Mouse (Mus musculus): ENCODE measurements around the gene Olfr575. TPM values are rescaled to one million over a fixed set of nuclear protein-coding genes. Genes with fewer than 3 reads are reported as not detected.

Olfr575 gene
- polyA plus RNA-seq (2014; fragmentation: Nextera tagmentation; extraction: Ambion mirVana), result not detected in 2 replicates

GRCm38 (mm10) chr7:102958593-102958992, at the start of gene Olfr575:
Gene Olfr575 (minus strand): TSS chr7:102958775.
- H3K9ac ChIP-seq (ENCODE audit: low read length), result no peak within 1 kb of the TSS
- WGBS, result 76% methylated on average over 1 of the region's 1 CpGs
- no peaks in the 10 kb centered on the region for H3K36me3 ChIP-seq (ENCODE audit: control insufficient read depth, insufficient read depth, low read length)
- H3K27ac ChIP-seq (ENCODE audit: low read depth, low read length), result no peak within 1 kb of the TSS
- H3K4me1 ChIP-seq (ENCODE audit: control insufficient read depth, insufficient read depth, low read length), result no peaks in the 10 kb centered on the region
- ATAC-seq (ENCODE audit: insufficient read depth, low FRiP score, low TSS enrichment) (no peak), DNase-seq (ENCODE audit: low spot score) (no peak)
- H3K4me2 ChIP-seq (ENCODE audit: low read depth), result no peak within 1 kb of the TSS
- no peaks in the 10 kb centered on the region for H3K9me3 ChIP-seq (ENCODE audit: control insufficient read depth, low read length)
- H3K4me3 ChIP-seq (ENCODE audit: low read depth, low read length), result no peak within 1 kb of the TSS
- no peaks in the 10 kb centered on the region for H3K27me3 ChIP-seq (ENCODE audit: control insufficient read depth, insufficient read depth, low read length)

- H3K9ac ChIP-seq (ENCODE audit: low read length), result no peak within 1 kb of the TSS
- no peaks in the 10 kb centered on the region for H3K4me1 ChIP-seq (ENCODE audit: control insufficient read depth, insufficient read depth, low read length)
- H3K36me3 ChIP-seq (ENCODE audit: control insufficient read depth, insufficient read depth, low read length), result no peaks in the 10 kb centered on the region
- no peak for ATAC-seq (ENCODE audit: insufficient read depth, low FRiP score, low TSS enrichment)
- no peaks in the 10 kb centered on the region for H3K27me3 ChIP-seq (ENCODE audit: control insufficient read depth, insufficient read depth, low read length)
- 76% methylated on average over 3 of the region's 3 CpGs for WGBS
- no peak within 1 kb of the TSS for H3K4me3 ChIP-seq (ENCODE audit: low read depth, low read length)
- no peak within 1 kb of the TSS for H3K27ac ChIP-seq (ENCODE audit: low read depth, low read length)
- H3K9me3 ChIP-seq (ENCODE audit: control insufficient read depth, low read length), result no peaks in the 10 kb centered on the region
- no peak for DNase-seq (ENCODE audit: low spot score)
- no peak within 1 kb of the TSS for H3K4me2 ChIP-seq (ENCODE audit: low read depth)
Measured at GRCm38 (mm10) chr7:102989224-102989623, 30.6 kb upstream of the Olfr575 start, which contains the start of gene Olfr578. Gene Olfr578 (minus strand): TSS chr7:102989324.

GRCm38 (mm10) chr7:102975843-102976242, 17.3 kb upstream of the Olfr575 start, which contains the start of gene Olfr577:
Gene Olfr577 (minus strand): TSS chr7:102975943.
- no peaks in the 10 kb centered on the region for H3K27me3 ChIP-seq (ENCODE audit: control insufficient read depth, insufficient read depth, low read length)
- no peaks in the 10 kb centered on the region for H3K4me1 ChIP-seq (ENCODE audit: control insufficient read depth, insufficient read depth, low read length)
- no peak within 1 kb of the TSS for H3K9ac ChIP-seq (ENCODE audit: low read length)
- 87% methylated on average over 2 of the region's 2 CpGs for WGBS
- H3K36me3 ChIP-seq (ENCODE audit: control insufficient read depth, insufficient read depth, low read length), result no peaks in the 10 kb centered on the region
- DNase-seq (ENCODE audit: low spot score), result no peak
- no peak within 1 kb of the TSS for H3K4me2 ChIP-seq (ENCODE audit: low read depth)
- H3K27ac ChIP-seq (ENCODE audit: low read depth, low read length), result no peak within 1 kb of the TSS
- H3K9me3 ChIP-seq (ENCODE audit: control insufficient read depth, low read length), result no peaks in the 10 kb centered on the region
- no peak within 1 kb of the TSS for H3K4me3 ChIP-seq (ENCODE audit: low read depth, low read length)
- ATAC-seq (ENCODE audit: insufficient read depth, low FRiP score, low TSS enrichment), result no peak

DNA sequence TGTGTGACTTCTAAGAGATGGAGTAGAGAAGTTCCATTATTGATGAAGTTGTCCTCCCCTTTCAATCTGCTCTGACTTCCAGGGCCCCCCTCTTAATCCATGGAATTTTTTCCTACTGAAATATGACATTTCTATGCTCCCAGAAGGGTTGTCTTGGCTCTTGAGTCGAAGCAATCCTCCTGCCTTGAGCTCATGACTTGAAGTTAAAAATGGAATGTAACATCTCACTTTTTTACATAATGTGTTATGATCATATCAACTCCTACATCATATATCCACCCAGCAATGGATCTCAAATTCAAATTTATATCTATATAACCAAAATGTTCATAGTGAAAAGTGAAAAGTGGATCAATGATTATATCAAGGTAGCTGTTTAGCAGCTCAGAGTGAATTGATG, 15.8 kb upstream of the Olfr575 start:
- ATAC-seq (ENCODE audit: insufficient read depth, low FRiP score, low TSS enrichment), result no peak
- Histone ChIP-seq H3K36me3 (ENCODE audit: control insufficient read depth, insufficient read depth, low read length) (no peaks in the 10 kb centered on the region), H3K4me2 (ENCODE audit: low read depth) (no peak overlapping the region), H3K9me3 (ENCODE audit: control insufficient read depth, low read length) (no peaks in the 10 kb centered on the region), H3K4me3 (ENCODE audit: low read depth, low read length) (no peak overlapping the region), H3K9ac (ENCODE audit: low read length) (no peak overlapping the region), H3K27ac (ENCODE audit: low read depth, low read length) (no peak overlapping the region), H3K27me3 (ENCODE audit: control insufficient read depth, insufficient read depth, low read length) (no peaks in the 10 kb centered on the region), H3K4me1 (ENCODE audit: control insufficient read depth, insufficient read depth, low read length) (no peaks in the 10 kb centered on the region)
- WGBS, result 47% methylated on average over 1 of the region's 1 CpGs
- DNase-seq (ENCODE audit: low spot score), result no peak

- no peak within 1 kb of the TSS for H3K4me3 ChIP-seq (ENCODE audit: low read depth, low read length)
- no peak within 1 kb of the TSS for H3K27ac ChIP-seq (ENCODE audit: low read depth, low read length)
- DNase-seq (ENCODE audit: low spot score) (no peak), ATAC-seq (ENCODE audit: insufficient read depth, low FRiP score, low TSS enrichment) (no peak)
- no peak within 1 kb of the TSS for H3K9ac ChIP-seq (ENCODE audit: low read length)
- 49% methylated on average over 2 of the region's 2 CpGs for WGBS
- H3K4me1 ChIP-seq (ENCODE audit: control insufficient read depth, insufficient read depth, low read length), result no peaks in the 10 kb centered on the region
- no peak within 1 kb of the TSS for H3K4me2 ChIP-seq (ENCODE audit: low read depth)
- H3K36me3 ChIP-seq (ENCODE audit: control insufficient read depth, insufficient read depth, low read length), result no peaks in the 10 kb centered on the region
- H3K27me3 ChIP-seq (ENCODE audit: control insufficient read depth, insufficient read depth, low read length), result no peaks in the 10 kb centered on the region
- H3K9me3 ChIP-seq (ENCODE audit: control insufficient read depth, low read length), result no peaks in the 10 kb centered on the region
Measured at GRCm38 (mm10) chr7:102962360-102962759, 3.8 kb upstream of the Olfr575 start, which contains the start of gene Olfr576. Gene Olfr576 (plus strand): TSS chr7:102962660.

DNA sequence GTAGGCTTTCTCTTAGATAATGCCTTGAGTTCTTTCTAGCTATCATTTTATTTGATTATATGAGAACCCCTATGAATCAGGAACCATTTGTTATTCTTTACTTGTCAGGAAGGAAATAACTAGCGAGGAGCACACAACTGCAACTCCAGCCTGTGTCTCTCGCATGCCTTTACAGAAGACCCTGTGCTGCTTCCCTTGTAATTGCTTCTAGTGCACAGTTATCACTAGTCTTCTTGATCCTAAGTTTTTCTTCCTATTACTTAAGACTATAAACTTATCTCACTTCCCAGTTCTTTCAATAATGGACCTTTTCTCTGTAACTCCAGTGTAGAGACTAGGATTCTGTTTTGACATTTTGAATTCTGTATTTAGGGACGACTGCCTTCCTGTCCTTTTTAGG, 438 bp downstream of the Olfr575 start:
- H3K9me3 ChIP-seq (ENCODE audit: control insufficient read depth, low read length), result no peaks in the 10 kb centered on the region
- H3K9ac ChIP-seq (ENCODE audit: low read length), result no peak overlapping the region
- WGBS, result 81% methylated on average over 3 of the region's 3 CpGs
- H3K27ac ChIP-seq (ENCODE audit: low read depth, low read length), result no peak overlapping the region
- no peak overlapping the region for H3K4me2 ChIP-seq (ENCODE audit: low read depth)
- no peaks in the 10 kb centered on the region for H3K36me3 ChIP-seq (ENCODE audit: control insufficient read depth, insufficient read depth, low read length)
- H3K4me3 ChIP-seq (ENCODE audit: low read depth, low read length), result no peak overlapping the region
- DNase-seq (ENCODE audit: low spot score), result no peak
- H3K4me1 ChIP-seq (ENCODE audit: control insufficient read depth, insufficient read depth, low read length), result no peaks in the 10 kb centered on the region
- H3K27me3 ChIP-seq (ENCODE audit: control insufficient read depth, insufficient read depth, low read length), result no peaks in the 10 kb centered on the region
- ATAC-seq (ENCODE audit: insufficient read depth, low FRiP score, low TSS enrichment), result no peak

DNA sequence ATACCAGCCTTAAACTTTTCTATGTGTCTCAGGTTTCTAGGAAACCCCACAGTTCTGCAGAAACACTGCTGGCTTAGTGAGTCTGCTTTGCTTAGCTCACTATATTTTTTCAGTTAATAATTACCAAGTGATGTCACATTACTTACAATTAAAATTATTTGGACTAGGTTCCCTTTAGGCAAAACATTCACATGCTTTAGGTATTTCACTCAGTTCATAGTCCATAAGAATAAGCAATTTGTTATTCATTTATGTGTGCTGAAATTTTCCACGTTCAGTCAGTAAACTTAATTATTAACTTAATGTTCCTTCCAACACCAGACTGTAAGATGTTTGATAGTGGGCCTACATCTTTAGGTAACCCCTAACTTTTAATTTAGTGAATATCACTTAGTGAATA, 7.8 kb downstream of the Olfr575 start:
- Histone ChIP-seq H3K36me3 (ENCODE audit: control insufficient read depth, insufficient read depth, low read length) (no peaks in the 10 kb centered on the region), H3K9ac (ENCODE audit: low read length) (no peak overlapping the region), H3K4me1 (ENCODE audit: control insufficient read depth, insufficient read depth, low read length) (no peaks in the 10 kb centered on the region), H3K27me3 (ENCODE audit: control insufficient read depth, insufficient read depth, low read length) (no peaks in the 10 kb centered on the region), H3K27ac (ENCODE audit: low read depth, low read length) (no peak overlapping the region), H3K4me2 (ENCODE audit: low read depth) (no peak overlapping the region), H3K4me3 (ENCODE audit: low read depth, low read length) (no peak overlapping the region), H3K9me3 (ENCODE audit: control insufficient read depth, low read length) (no peaks in the 10 kb centered on the region)
- 68% methylated on average over 1 of the region's 1 CpGs for WGBS
- DNase-seq (ENCODE audit: low spot score), result no peak
- no peak for ATAC-seq (ENCODE audit: insufficient read depth, low FRiP score, low TSS enrichment)

DNA sequence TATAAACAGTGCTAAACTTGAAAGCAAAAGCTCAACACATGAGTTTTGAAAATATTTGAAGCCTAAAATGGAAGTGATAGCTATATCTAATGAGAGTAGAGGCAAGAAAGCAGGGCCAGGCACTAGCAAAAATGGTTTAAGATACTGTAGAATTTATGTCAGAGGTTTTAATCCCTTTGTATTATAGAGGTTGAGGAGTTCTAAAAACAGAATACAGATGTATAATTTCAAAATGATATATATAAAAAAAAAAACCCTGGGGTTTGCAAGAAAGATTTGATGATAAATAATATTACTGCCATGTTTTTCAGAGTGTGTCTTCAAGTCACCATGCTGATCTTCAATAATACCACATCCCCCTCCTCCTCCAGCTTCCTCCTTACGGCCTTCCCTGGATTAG, 10.4 kb downstream of the Olfr575 start, which contains the start of gene Olfr574:
TSS of gene Olfr574 (plus strand) at position 301 of the 400 bp plus-strand sequence.
- no peaks in the 10 kb centered on the region for H3K4me1 ChIP-seq (ENCODE audit: control insufficient read depth, insufficient read depth, low read length)
- no peak within 1 kb of the TSS for H3K4me2 ChIP-seq (ENCODE audit: low read depth)
- no peaks in the 10 kb centered on the region for H3K9me3 ChIP-seq (ENCODE audit: control insufficient read depth, low read length)

DNA sequence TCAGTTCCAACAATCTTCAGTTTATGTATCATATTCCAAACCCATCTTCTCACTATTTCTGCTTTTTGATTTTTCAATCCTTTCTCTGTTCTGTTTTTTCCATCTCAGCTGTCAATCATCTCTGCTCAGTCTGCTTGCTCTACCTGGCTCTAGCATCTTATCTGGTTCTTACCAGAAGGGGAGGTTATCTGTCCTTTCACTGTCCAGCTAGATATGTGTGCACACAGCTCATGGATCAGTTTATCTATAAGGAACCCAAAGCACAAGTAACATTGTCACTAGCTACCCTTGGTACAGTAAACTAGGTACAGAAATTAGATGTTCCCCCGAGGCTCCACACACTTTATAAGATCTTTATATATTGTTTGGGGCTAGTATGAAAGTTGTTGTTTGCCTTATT, 15.2 kb downstream of the Olfr575 start:
- 75% methylated on average over 1 of the region's 1 CpGs for WGBS

More for the DNA sequence above, 10.4 kb downstream of the Olfr575 start, which contains the start of gene Olfr574:
- WGBS, result 96% methylated on average over 1 of the region's 1 CpGs
- Histone ChIP-seq H3K4me3 (ENCODE audit: low read depth, low read length) (no peak within 1 kb of the TSS), H3K36me3 (ENCODE audit: control insufficient read depth, insufficient read depth, low read length) (no peaks in the 10 kb centered on the region), H3K27me3 (ENCODE audit: control insufficient read depth, insufficient read depth, low read length) (no peaks in the 10 kb centered on the region), H3K9ac (ENCODE audit: low read length) (no peak within 1 kb of the TSS), H3K27ac (ENCODE audit: low read depth, low read length) (no peak within 1 kb of the TSS)
- DNase-seq (ENCODE audit: low spot score), result no peak
- no peak for ATAC-seq (ENCODE audit: insufficient read depth, low FRiP score, low TSS enrichment)

More for the DNA sequence above, 15.2 kb downstream of the Olfr575 start:
- Histone ChIP-seq H3K36me3 (ENCODE audit: control insufficient read depth, insufficient read depth, low read length) (no peaks in the 10 kb centered on the region), H3K4me1 (ENCODE audit: control insufficient read depth, insufficient read depth, low read length) (no peaks in the 10 kb centered on the region), H3K4me2 (ENCODE audit: low read depth) (no peak overlapping the region), H3K9me3 (ENCODE audit: control insufficient read depth, low read length) (no peaks in the 10 kb centered on the region), H3K4me3 (ENCODE audit: low read depth, low read length) (no peak overlapping the region), H3K27ac (ENCODE audit: low read depth, low read length) (no peak overlapping the region), H3K27me3 (ENCODE audit: control insufficient read depth, insufficient read depth, low read length) (no peaks in the 10 kb centered on the region), H3K9ac (ENCODE audit: low read length) (no peak overlapping the region)
- no peak for ATAC-seq (ENCODE audit: insufficient read depth, low FRiP score, low TSS enrichment)
- no peak for DNase-seq (ENCODE audit: low spot score)

All from neural tube, embryonic 11.5 days (tissue).